Mouse (Mus musculus) megakaryocyte-erythroid progenitor cell, adult 5-6 weeks (primary cell): Measurements from ENCODE around the gene Cyb5b. TPM values are rescaled to one million over a fixed set of nuclear protein-coding genes. Genes with fewer than 3 reads are reported as not detected.
"Not testable (repeated sequence)": the region's sequence is repeated elsewhere in the genome, so short reads cannot be mapped to it uniquely, and the experiment has no call there.

ENCODE experiments used
- ATAC-seq: replicated peaks from 2 replicates; pipeline ENCODE4 v1.8.0; 2016; ENCODE audit warnings: mild to moderate bottlenecking, inconsistent platforms; ENCODE audit not compliant: severe bottlenecking, poor library complexity, low FRiP score, low TSS enrichment
- total RNA-seq, 2 experiments: library from RNA; stranded (forward) in 1 of 2; stranded (reverse) in 1 of 2; fragments of 200-1000, 215-1000 nt in 1 of 2; fragments of >200 nt in 1 of 2; fragmentation: Nextera tagmentation in 1 of 2; gene quantifications; 2 replicates each; pipeline ENCODE4 v1.2.3; 2014 to 2017

The Cyb5b gene
- total RNA-seq, 2 experiments from 2014 or later: 35.4 to 39.3 TPM

DNA sequence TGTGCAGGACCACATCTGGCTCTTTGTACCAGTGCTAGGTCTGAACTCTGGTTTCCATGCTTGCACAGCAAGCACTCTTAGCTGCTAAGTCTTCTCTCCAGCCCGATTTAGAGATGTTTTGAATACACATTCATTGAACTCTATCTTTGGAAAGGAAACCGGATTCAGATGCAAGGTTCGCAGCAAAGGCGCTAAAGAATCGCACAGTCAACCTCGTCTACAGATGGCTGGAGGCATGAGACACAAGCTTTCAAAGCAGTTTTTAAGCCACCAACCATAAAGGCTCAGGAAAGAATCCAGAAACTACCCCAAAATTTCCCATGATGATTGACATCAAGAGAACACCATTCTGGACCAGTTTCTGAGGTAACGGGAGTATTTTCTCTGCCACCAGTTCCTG lies 61.6 kb downstream of the Cyb5b start:
- ATAC-seq: no peak

DNA sequence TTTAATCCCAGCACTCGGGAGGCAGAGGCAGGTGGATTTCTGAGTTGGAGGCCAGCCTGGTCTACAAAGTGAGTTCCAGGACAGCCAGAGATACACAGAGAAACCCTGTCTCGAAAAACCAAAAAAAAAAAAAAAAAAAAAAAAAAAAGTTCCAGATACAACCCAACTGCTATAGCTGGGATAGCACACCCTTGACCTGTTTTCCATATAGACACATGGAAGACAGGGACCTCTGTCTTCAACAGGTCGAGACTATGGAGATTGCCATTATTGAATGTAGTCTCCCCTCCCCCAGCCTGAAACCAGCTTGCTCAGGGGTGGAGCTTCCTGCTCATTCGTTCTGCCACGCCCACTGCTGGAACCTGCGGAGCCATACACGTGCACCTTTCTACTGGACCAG lies 66.8 kb downstream of the Cyb5b start:
- not testable (repeated sequence) for ATAC-seq

DNA sequence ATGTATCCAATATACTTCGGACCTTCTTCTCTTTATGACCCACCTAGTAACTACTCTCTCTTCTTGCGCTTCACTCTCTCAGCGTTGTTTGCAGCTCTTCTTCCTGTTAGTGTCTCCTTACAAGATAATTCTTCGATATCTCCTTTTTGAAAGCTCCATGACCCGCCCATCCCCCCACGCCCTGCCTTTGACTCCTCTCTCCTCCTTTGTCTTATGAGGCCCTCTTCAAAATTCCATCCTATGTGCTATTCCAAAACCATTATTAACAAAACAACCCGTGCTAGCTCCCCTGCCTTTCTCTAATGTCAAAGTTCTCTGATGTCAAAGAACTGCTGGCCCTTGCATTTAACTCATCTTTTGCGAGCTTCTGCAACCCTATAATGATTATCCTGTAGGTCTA lies 67.7 kb downstream of the Cyb5b start:
- ATAC-seq: no peak

DNA sequence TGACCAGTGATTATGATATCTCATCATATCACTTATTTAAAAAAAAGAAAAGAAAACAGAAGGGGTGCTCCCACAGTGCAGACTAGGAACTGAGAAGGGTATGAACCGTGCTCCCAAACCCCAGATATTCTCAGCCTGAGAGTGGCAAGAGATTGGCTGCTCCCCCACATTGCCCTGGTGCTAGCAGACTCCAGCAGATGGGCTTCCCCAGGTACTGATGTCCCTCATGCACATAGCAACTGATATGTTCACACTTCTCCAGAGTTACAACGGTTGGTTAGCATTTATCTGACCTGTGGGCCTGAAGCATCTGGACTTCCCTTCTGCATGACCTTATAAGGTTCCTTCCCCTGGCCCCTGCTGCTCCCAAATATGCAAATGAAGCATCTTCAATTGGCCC lies 68.6 kb downstream of the Cyb5b start:
- ATAC-seq: peak; percentile 66

GRCm38 (mm10) chr8:107221924-107222851 lies 71.7 kb downstream of the Cyb5b start:
- ATAC-seq: peak; percentile 92

GRCm38 (mm10) chr8:107226183-107226582 lies 75.7 kb downstream of the Cyb5b start:
- no peak for ATAC-seq

GRCm38 (mm10) chr8:107227011-107227626 lies 76.7 kb downstream of the Cyb5b start:
- ATAC-seq: no peak

DNA sequence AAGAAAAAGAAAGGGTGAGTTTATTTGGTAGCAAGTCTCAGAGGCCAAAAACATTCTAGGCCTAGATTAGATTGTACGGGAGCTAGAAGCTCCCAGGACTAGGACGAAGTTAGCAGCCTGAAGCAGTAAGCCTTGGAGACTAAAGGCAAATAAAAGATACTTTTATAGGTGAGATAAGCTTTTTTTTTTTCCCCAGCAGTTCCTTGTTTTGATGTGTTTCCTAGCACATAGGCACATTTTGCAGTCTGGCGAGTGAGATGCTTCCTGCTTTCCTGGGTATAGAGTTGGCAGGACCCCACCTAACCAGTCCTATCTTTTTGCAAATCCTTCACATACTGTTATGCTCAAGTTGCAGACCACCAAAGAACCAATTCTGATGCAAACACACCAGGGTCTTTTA lies 82.8 kb downstream of the Cyb5b start:
- no peak for ATAC-seq

DNA sequence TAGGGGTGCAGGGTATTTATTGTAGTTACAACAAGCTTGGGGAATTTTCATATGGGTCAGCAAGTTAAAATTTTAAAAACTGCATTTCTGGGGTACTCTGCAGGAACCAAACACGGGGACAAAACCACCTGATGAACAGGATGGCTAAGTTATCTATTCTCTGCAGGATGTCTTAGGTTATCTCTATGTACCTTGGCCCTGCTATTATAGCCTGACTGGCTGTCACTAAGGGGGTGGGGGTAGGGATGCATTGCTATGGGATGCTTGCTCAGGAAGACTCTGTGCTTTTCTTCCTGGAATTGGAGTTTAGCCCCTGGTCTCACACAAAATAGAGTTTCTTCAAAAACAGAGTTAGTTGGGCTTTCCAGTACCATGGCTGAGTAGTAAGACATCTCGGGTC lies 83.3 kb downstream of the Cyb5b start:
- ATAC-seq: 0 out of 2 replicates have a peak, but pooled peaks have one; percentile 34

Other genes starting within 250 kb of the Cyb5b start
- 0.26 and 0.49 TPM in 2 replicates for gene Sntb2, start 214.9 kb upstream of the Cyb5b start, total RNA-seq (2014; fragmentation: Nextera tagmentation)
- gene Sntb2, start 214.9 kb upstream of the Cyb5b start, total RNA-seq (2017): 0.34 and 0.52 TPM in 2 replicates
- gene Vps4a, start 119.4 kb upstream of the Cyb5b start, total RNA-seq (2014; fragmentation: Nextera tagmentation): 36.0 and 36.8 TPM in 2 replicates
- gene Vps4a, start 119.4 kb upstream of the Cyb5b start, total RNA-seq (2017): 25.0 and 42.5 TPM in 2 replicates
- gene Pdf, start 102.0 kb upstream of the Cyb5b start, total RNA-seq (2014; fragmentation: Nextera tagmentation): 37.9 and 40.1 TPM in 2 replicates
- 40.3 and 62.4 TPM in 2 replicates for gene Pdf, start 102.0 kb upstream of the Cyb5b start, total RNA-seq (2017)
- 19.8 and 30.3 TPM in 2 replicates for gene Cog8, start 94.0 kb upstream of the Cyb5b start, total RNA-seq (2014; fragmentation: Nextera tagmentation)
- 22.3 and 25.9 TPM in 2 replicates for gene Cog8, start 94.0 kb upstream of the Cyb5b start, total RNA-seq (2017)
- 47.4 and 67.6 TPM in 2 replicates for gene Nip7, start 93.8 kb upstream of the Cyb5b start, total RNA-seq (2014; fragmentation: Nextera tagmentation)
- gene Nip7, start 93.8 kb upstream of the Cyb5b start, total RNA-seq (2017): 34.6 and 51.7 TPM in 2 replicates
- gene Tmed6, start 85.0 kb upstream of the Cyb5b start, total RNA-seq (2014; fragmentation: Nextera tagmentation): not detected in 2 replicates
- gene Tmed6, start 85.0 kb upstream of the Cyb5b start, total RNA-seq (2017): not detected in 2 replicates
- 48.8 and 52.7 TPM in 2 replicates for gene Terf2, start 54.1 kb upstream of the Cyb5b start, total RNA-seq (2014; fragmentation: Nextera tagmentation)
- 25.6 and 39.7 TPM in 2 replicates for gene Terf2, start 54.1 kb upstream of the Cyb5b start, total RNA-seq (2017)
- gene Nfat5, start 142.8 kb downstream of the Cyb5b start, total RNA-seq (2014; fragmentation: Nextera tagmentation): 25.8 and 29.9 TPM in 2 replicates
- gene Nfat5, start 142.8 kb downstream of the Cyb5b start, total RNA-seq (2017): 16.6 and 23.4 TPM in 2 replicates